Mouse (Mus musculus): Measurements from ENCODE around the gene Cap1.

Gene Cap1

GRCm38 (mm10) chr4:122885768-122886578 is at the start of gene Cap1:
Cap1 (minus strand) TSS chr4:122886056.
- in situ Hi-C loops (cut with MboI, MseI): loop anchor here (25.0 kb wide), 1 partner anchor 676 kb away; no protein-coding TSS in a partner anchor

GRCm38 (mm10) chr4:122933857-122934256 is 48.0 kb upstream of the Cap1 start:
- in situ Hi-C loops (cut with MboI, MseI): no loop called here

- in situ Hi-C loops (cut with MboI, MseI): no loop called here
These were observed 47.3 kb upstream of the Cap1 start for GRCm38 (mm10) chr4:122933051-122933591.

- in situ Hi-C loops (cut with MboI, MseI): no loop called here
These were observed 46.6 kb upstream of the Cap1 start for GRCm38 (mm10) chr4:122932239-122932978.

GRCm38 (mm10) chr4:122930939-122931590 is 45.2 kb upstream of the Cap1 start:
- in situ Hi-C loops (cut with MboI, MseI): no loop called here

- in situ Hi-C loops (cut with MboI, MseI): no loop called here
These were observed 37.8 kb upstream of the Cap1 start for GRCm38 (mm10) chr4:122923392-122924344.

GRCm38 (mm10) chr4:122922841-122923240 is 37.0 kb upstream of the Cap1 start:
- in situ Hi-C loops (cut with MboI, MseI): no loop called here

GRCm38 (mm10) chr4:122915985-122916384 is 30.1 kb upstream of the Cap1 start:
- in situ Hi-C loops (cut with MboI, MseI): no loop called here

- in situ Hi-C loops (cut with MboI, MseI): loop anchor here (5.0 kb wide), 2 partner anchors 73 to 168 kb away; no protein-coding TSS in a partner anchor
These were observed 28.3 kb upstream of the Cap1 start for GRCm38 (mm10) chr4:122914186-122914585.

- in situ Hi-C loops (cut with MboI, MseI): loop anchor here (5.0 kb wide), 2 partner anchors 75 to 170 kb away; no protein-coding TSS in a partner anchor
These were observed 26.8 kb upstream of the Cap1 start for GRCm38 (mm10) chr4:122912613-122913012.

GRCm38 (mm10) chr4:122910577-122910976 is 24.7 kb upstream of the Cap1 start:
- in situ Hi-C loops (cut with MboI, MseI): loop anchor here (5.0 kb wide), 2 partner anchors 77 to 172 kb away; no protein-coding TSS in a partner anchor

GRCm38 (mm10) chr4:122909572-122910189 is 23.8 kb upstream of the Cap1 start:
- in situ Hi-C loops (cut with MboI, MseI): loop anchor here (5.0 kb wide), 2 partner anchors 78 to 173 kb away; no protein-coding TSS in a partner anchor

- in situ Hi-C loops (cut with MboI, MseI): no loop called here
These were observed 19.5 kb upstream of the Cap1 start for GRCm38 (mm10) chr4:122905359-122905758.

GRCm38 (mm10) chr4:122903709-122904108 is 17.9 kb upstream of the Cap1 start:
- in situ Hi-C loops (cut with MboI, MseI): no loop called here

- in situ Hi-C loops (cut with MboI, MseI): no loop called here
These were observed 16.3 kb upstream of the Cap1 start for GRCm38 (mm10) chr4:122902156-122902555.

- in situ Hi-C loops (cut with MboI, MseI): loop anchor here (25.0 kb wide), 1 partner anchor 664 kb away; no protein-coding TSS in a partner anchor
These were observed 12.5 kb upstream of the Cap1 start for GRCm38 (mm10) chr4:122898313-122898712.

- in situ Hi-C loops (cut with MboI, MseI): loop anchor here (25.0 kb wide), 1 partner anchor 665 kb away; no protein-coding TSS in a partner anchor
These were observed 11.9 kb upstream of the Cap1 start for GRCm38 (mm10) chr4:122897750-122898149.

GRCm38 (mm10) chr4:122892157-122892556 is 6.3 kb upstream of the Cap1 start:
- in situ Hi-C loops (cut with MboI, MseI): loop anchor here (25.0 kb wide), 1 partner anchor 670 kb away; no protein-coding TSS in a partner anchor

- in situ Hi-C loops (cut with MboI, MseI): loop anchor here (25.0 kb wide), 1 partner anchor 671 kb away; no protein-coding TSS in a partner anchor
These were observed 5.7 kb upstream of the Cap1 start for GRCm38 (mm10) chr4:122891597-122891996.
